Mouse (Mus musculus): ENCODE measurements around the gene Gns. TPM values are rescaled to one million over a fixed set of nuclear protein-coding genes. Genes with fewer than 3 reads are reported as not detected.
A peak's percentile ranks its signal among the peaks of the same experiment; 100 is the strongest.
"Not testable (repeated sequence)": the region's sequence is repeated elsewhere in the genome, so short reads cannot be mapped to it uniquely, and the experiment has no call there.

Gene Gns
- polyA plus RNA-seq (2016; fragmentation: Nextera tagmentation; extraction: Ambion mirVana) = 35.8 and 36.4 TPM in 2 replicates

- Histone ChIP-seq H3K4me3 (peak within 1 kb of the TSS; percentile 96), H3K36me3 (peaks cover 19% of the 10 kb centered on the region), H3K27me3 (ENCODE audit: low read depth, poor library complexity, severe bottlenecking) (no peaks in the 10 kb centered on the region), H3K4me1 (peaks cover 38% of the 10 kb centered on the region), H3K27ac (replicated peaks) (peak within 1 kb of the TSS; percentile 91), H3K9me3 (replicated peaks) (no peaks in the 10 kb centered on the region)
- peak; percentile 99 for DNase-seq (ENCODE audit: low spot score)
- WGBS = under 1% methylated on average over 72 of the region's 72 CpGs
Observed at GRCm38 (mm10) chr10:121364801-121365564, at the start of gene Gns. Gene Gns, plus strand, starts transcription at chr10:121365090.

DNA sequence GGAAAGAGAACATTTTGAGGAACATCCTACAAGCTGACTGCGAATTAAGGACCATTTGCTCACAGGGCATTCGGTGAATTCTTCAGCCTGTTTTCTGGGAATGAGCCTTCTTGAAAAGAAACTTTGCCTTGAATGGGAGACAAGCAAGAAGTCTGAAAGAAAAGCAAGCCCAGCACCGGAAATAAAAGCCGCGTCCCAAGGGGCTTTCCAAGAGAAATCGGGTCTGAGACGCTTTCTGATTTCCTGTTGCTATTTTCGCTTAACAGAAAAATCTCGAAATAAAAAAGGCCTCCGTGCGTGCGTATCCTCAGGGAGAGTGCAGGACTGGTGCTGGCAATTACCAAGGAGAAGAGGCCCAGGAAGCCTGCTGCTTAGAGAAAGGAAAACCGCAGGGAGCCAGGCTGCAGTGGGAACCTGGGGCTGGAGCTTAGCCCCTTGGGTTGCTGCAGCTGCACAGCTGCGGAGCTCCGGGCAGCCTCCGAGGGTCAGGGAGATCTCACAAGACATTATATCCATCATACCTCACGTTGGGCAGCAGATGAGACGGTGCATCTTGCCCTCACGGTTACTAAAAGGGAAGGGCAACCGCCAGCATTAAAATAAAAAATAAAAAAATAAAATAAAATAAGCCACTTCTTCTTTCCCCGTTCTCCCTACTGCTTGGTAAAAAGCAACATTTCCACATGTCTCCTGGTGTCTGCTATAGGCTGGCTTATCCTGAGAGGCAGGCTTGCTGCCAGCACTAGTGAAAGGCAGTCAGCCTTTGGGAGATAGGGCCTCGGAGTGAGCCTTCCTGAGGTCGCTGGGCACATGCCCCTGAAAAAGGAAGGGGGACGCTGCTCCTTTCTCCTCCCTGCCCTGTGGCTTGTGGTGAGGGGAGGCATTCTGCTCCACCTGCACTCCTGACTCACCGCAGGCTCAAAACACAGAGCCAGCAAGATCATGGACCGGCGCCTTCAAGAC is 49.3 kb upstream of the Gns start:
- Histone ChIP-seq H3K27me3 (ENCODE audit: low read depth, poor library complexity, severe bottlenecking) (peaks cover 58% of the 10 kb centered on the region), H3K9me3 (replicated peaks) (peaks cover 6% of the 10 kb centered on the region), H3K4me3 (peak overlapping the region; percentile 32), H3K27ac (replicated peaks) (0 out of 2 replicates have a peak overlapping the region, but pooled peaks have one; percentile 7), H3K4me1 (peaks cover 29% of the 10 kb centered on the region), H3K36me3 (no peaks in the 10 kb centered on the region)
- no peak for DNase-seq (ENCODE audit: low spot score)
- WGBS = 25% methylated on average over 27 of the region's 27 CpGs

GRCm38 (mm10) chr10:121316361-121316760 is 48.5 kb upstream of the Gns start:
- 86% methylated on average over 10 of the region's 10 CpGs for WGBS
- Histone ChIP-seq H3K27ac (replicated peaks) (no peak overlapping the region), H3K9me3 (replicated peaks) (peaks cover 6% of the 10 kb centered on the region), H3K27me3 (ENCODE audit: low read depth, poor library complexity, severe bottlenecking) (peaks cover 50% of the 10 kb centered on the region), H3K36me3 (no peaks in the 10 kb centered on the region), H3K4me1 (peaks cover 22% of the 10 kb centered on the region), H3K4me3 (no peak overlapping the region)
- no peak for DNase-seq (ENCODE audit: low spot score)

DNA sequence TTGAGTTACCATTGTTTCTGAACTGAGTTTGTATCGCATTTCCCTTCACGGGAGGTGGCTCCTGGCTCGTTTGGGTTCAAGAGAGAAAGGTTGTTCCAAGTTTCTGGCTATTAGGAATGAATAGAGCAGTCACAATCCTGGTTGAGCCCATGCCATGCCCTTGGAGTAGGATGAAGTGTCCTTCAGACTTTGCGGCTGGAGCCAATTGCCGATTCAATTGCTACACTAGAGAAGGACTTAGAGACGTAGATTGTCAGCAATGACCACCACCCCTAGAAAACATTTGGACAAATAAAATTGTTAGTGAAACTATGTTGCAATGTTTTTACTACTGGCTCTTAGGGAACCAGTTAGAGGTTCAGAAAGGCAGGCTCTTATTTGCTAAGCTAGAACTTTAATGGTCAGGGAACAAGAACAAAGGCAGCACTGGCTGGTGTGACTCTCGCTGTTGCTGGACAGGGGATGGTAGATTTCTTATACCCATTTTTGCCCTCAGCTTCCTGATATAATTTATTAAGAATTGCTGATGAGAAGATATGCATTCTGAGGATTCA is 46.4 kb upstream of the Gns start:
- no peaks in the 10 kb centered on the region for H3K36me3 ChIP-seq
- H3K4me1 ChIP-seq = peaks cover 17% of the 10 kb centered on the region
- no peak overlapping the region for H3K27ac ChIP-seq (replicated peaks)
- WGBS = 87% methylated on average over 7 of the region's 7 CpGs
- DNase-seq (ENCODE audit: low spot score) = no peak
- H3K27me3 ChIP-seq (ENCODE audit: low read depth, poor library complexity, severe bottlenecking) = peaks cover 29% of the 10 kb centered on the region
- H3K9me3 ChIP-seq (replicated peaks) = peaks cover 6% of the 10 kb centered on the region
- H3K4me3 ChIP-seq = no peak overlapping the region

DNA sequence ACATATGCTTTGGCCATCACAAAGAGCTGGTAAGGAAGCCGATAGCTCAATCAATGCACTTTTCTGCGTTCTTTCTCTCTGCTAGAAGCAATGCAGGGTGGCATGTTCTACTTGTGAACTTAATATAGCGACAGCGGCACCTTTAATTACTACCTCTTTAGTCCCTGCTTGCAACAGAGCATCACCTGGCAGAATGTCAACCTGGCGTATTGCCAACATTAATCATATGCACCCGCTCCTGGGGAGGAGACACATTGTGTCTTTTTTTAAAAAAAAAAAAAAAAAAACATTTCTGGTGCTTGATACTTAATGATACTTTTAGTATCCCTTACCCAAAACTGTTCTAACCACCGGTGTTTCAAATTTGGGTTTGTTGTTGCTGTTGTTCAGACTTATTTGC is 41.4 kb upstream of the Gns start:
- no peak overlapping the region for H3K4me3 ChIP-seq
- H3K36me3 ChIP-seq = no peaks in the 10 kb centered on the region
- no peak for DNase-seq (ENCODE audit: low spot score)
- WGBS = 94% methylated on average over 7 of the region's 7 CpGs
- no peaks in the 10 kb centered on the region for H3K4me1 ChIP-seq
- H3K27me3 ChIP-seq (ENCODE audit: low read depth, poor library complexity, severe bottlenecking) = no peaks in the 10 kb centered on the region
- H3K27ac ChIP-seq (replicated peaks) = no peak overlapping the region
- H3K9me3 ChIP-seq (replicated peaks) = no peaks in the 10 kb centered on the region; the same call in 1 of the 2 replicates

GRCm38 (mm10) chr10:121326167-121326566 is 38.7 kb upstream of the Gns start:
- Histone ChIP-seq H3K9me3 (replicated peaks) (no peaks in the 10 kb centered on the region; the same call in 1 of the 2 replicates), H3K4me3 (no peak overlapping the region), H3K27me3 (ENCODE audit: low read depth, poor library complexity, severe bottlenecking) (no peaks in the 10 kb centered on the region), H3K4me1 (no peaks in the 10 kb centered on the region), H3K36me3 (no peaks in the 10 kb centered on the region), H3K27ac (replicated peaks) (no peak overlapping the region)
- DNase-seq (ENCODE audit: low spot score) = no peak

DNA sequence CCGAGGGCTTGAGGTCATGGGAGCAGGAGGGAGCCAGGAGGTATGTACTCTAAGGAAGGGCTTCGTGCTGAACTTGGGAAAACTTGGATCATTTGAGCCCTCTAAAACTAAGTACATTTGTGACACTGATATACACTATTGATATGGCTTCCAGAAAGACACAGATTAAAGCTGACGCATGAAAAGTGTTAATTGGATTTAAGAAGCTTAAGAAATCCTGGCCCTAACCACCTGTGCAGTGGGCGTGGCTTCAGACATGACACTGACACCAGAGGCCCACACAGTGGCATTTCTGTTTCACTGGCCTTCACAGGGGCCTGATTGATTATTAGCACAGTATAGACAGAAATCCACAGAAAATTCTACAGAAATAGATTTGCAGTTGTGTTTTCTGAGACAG is 35.3 kb upstream of the Gns start:
- Histone ChIP-seq H3K4me1 (no peaks in the 10 kb centered on the region), H3K27me3 (ENCODE audit: low read depth, poor library complexity, severe bottlenecking) (no peaks in the 10 kb centered on the region), H3K4me3 (no peak overlapping the region), H3K9me3 (replicated peaks) (no peaks in the 10 kb centered on the region; the same call in 1 of the 2 replicates), H3K36me3 (no peaks in the 10 kb centered on the region), H3K27ac (replicated peaks) (no peak overlapping the region)
- 76% methylated on average over 4 of the region's 4 CpGs for WGBS
- no peak for DNase-seq (ENCODE audit: low spot score)

GRCm38 (mm10) chr10:121330940-121331339 is 34.0 kb upstream of the Gns start:
- Histone ChIP-seq H3K36me3 (no peaks in the 10 kb centered on the region; the same call in 1 of the 2 replicates), H3K9me3 (replicated peaks) (peaks cover 3% of the 10 kb centered on the region; the same call in 1 of the 2 replicates), H3K4me1 (no peaks in the 10 kb centered on the region), H3K4me3 (no peak overlapping the region), H3K27me3 (ENCODE audit: low read depth, poor library complexity, severe bottlenecking) (no peaks in the 10 kb centered on the region), H3K27ac (replicated peaks) (no peak overlapping the region)
- peak; percentile 74 for DNase-seq (ENCODE audit: low spot score)
- 15% methylated on average over 7 of the region's 7 CpGs for WGBS

DNA sequence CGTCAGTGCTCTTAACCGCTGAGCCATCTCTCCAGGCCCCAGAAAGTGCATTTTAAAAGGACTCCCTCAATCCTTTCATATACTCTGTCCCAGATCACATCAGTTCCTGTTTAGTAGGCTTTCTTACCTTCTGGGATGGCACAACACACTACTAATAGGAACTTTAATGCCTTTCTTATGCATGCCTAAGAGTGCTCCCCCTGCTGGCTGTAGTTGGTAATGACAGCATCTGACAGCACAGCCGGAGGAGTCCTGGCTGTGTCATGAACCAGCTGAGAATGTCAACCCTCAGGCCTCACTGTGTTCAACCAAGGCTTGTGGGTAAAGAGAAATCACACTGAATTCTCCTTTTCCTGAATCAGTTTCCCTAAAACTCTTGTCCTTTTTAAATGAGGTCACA is 30.3 kb upstream of the Gns start:
- DNase-seq (ENCODE audit: low spot score) = peak; percentile 49
- Histone ChIP-seq H3K27ac (replicated peaks) (no peak overlapping the region), H3K4me3 (no peak overlapping the region), H3K27me3 (ENCODE audit: low read depth, poor library complexity, severe bottlenecking) (no peaks in the 10 kb centered on the region), H3K4me1 (no peaks in the 10 kb centered on the region), H3K9me3 (replicated peaks) (peaks cover 13% of the 10 kb centered on the region; the same call in 1 of the 2 replicates), H3K36me3 (no peaks in the 10 kb centered on the region; the same call in 1 of the 2 replicates)
- WGBS = 89% methylated on average over 3 of the region's 3 CpGs

DNA sequence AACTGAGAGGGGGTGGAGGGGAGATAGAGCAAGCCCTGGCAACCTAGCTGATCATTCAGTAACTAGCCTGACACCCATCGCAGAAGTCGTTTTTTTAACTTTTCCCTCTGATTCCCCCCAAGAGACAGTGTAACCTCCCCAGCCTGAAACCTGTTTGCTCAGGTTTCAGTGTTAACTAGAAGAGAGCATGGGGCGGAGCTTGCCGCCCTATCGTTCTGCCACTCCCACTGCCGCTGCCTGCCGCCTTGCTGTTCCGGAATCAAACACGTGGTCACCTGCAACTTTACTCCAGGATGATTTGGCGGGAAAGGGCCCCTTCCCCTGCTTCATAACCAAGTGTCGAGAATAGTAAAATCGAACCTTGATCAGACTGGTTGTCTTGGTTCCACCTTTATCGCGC is 28.4 kb upstream of the Gns start:
- peaks cover 13% of the 10 kb centered on the region; the same call in 1 of the 2 replicates for H3K9me3 ChIP-seq (replicated peaks)
- not testable (repeated sequence) for H3K27ac ChIP-seq (replicated peaks); DNase-seq (ENCODE audit: low spot score); H3K36me3 ChIP-seq; H3K27me3 ChIP-seq (ENCODE audit: low read depth, poor library complexity, severe bottlenecking); H3K4me3 ChIP-seq
- peaks cover 19% of the 10 kb centered on the region for H3K4me1 ChIP-seq
- WGBS = 80% methylated on average over 14 of the region's 14 CpGs

GRCm38 (mm10) chr10:121340754-121341593 is 23.9 kb upstream of the Gns start:
- peak; percentile 70 for DNase-seq (ENCODE audit: low spot score)
- no peak overlapping the region for H3K4me3 ChIP-seq

GRCm38 (mm10) chr10:121342260-121342659 is 22.6 kb upstream of the Gns start:
- no peaks in the 10 kb centered on the region for H3K36me3 ChIP-seq
- DNase-seq (ENCODE audit: low spot score) = no peak
- no peak overlapping the region for H3K4me3 ChIP-seq
- 95% methylated on average over 10 of the region's 10 CpGs for WGBS
- no peaks in the 10 kb centered on the region for H3K27me3 ChIP-seq (ENCODE audit: low read depth, poor library complexity, severe bottlenecking)
- H3K27ac ChIP-seq (replicated peaks) = no peak overlapping the region
- H3K9me3 ChIP-seq (replicated peaks) = no peaks in the 10 kb centered on the region
- H3K4me1 ChIP-seq = peaks cover 25% of the 10 kb centered on the region

More at GRCm38 (mm10) chr10:121340754-121341593, 23.9 kb upstream of the Gns start:
- Histone ChIP-seq H3K4me1 (peaks cover 22% of the 10 kb centered on the region), H3K9me3 (replicated peaks) (peaks cover 10% of the 10 kb centered on the region; the same call in 1 of the 2 replicates), H3K27ac (replicated peaks) (peak overlapping the region; percentile 80), H3K27me3 (ENCODE audit: low read depth, poor library complexity, severe bottlenecking) (no peaks in the 10 kb centered on the region), H3K36me3 (no peaks in the 10 kb centered on the region; the same call in 1 of the 2 replicates)
- 61% methylated on average over 10 of the region's 11 CpGs for WGBS

All from midbrain, embryonic 10.5 days (tissue).